Mouse (Mus musculus) CH12.LX (cell line): ENCODE data around the gene Matn1. TPM values are rescaled to one million over a fixed set of nuclear protein-coding genes. Genes with fewer than 3 reads are reported as not detected.

Experiments
- DNase-seq: peaks from one replicate; pipeline ENCODE4 v3.0.0-alpha.2; 2013; ENCODE audit errors: extremely low read depth
- H3K27ac ChIP-seq: 2 replicates; pipeline ENCODE4 v1.5.1; 2012; ENCODE audit warnings: low read depth, mild to moderate bottlenecking, control low read depth, moderate library complexity; ENCODE audit not compliant: insufficient read depth
- H3K27me3 ChIP-seq: replicated peaks from 2 replicates; pipeline ENCODE3; 2012; ENCODE audit warnings: inconsistent platforms
- H3K36me3 ChIP-seq, 2 experiments: replicated peaks in 1 of 2; 2 replicates each; pipeline versions ENCODE3 to v1.6.1; 2012; ENCODE audit warnings: inconsistent platforms in 1 of 2, low read length in 1 of 2, mild to moderate bottlenecking in 1 of 2, mixed read lengths in 1 of 2, moderate library complexity in 1 of 2; ENCODE audit not compliant: control insufficient read depth in 1 of 2, insufficient read depth in 1 of 2
- H3K4me1 ChIP-seq, 2 experiments: 2 replicates each; pipeline ENCODE4 v1.6.1; 2012; ENCODE audit warnings: inconsistent platforms in 1 of 2, moderate library complexity in 1 of 2; ENCODE audit not compliant: insufficient read depth in 2 of 2, control insufficient read depth in 1 of 2
- H3K4me2 ChIP-seq: 2 replicates; pipeline ENCODE4 v1.6.1; 2012; ENCODE audit warnings: low read depth, mild to moderate bottlenecking, control low read depth; ENCODE audit not compliant: poor library complexity, insufficient read depth, severe bottlenecking
- H3K4me3 ChIP-seq, 3 experiments: fragments of 150-350 bp in 1 of 3; sonication (generic) in 1 of 3; replicated peaks in 1 of 3; 2 replicates each; pipeline versions ENCODE3 to v1.5.1; 2011 to 2012; ENCODE audit warnings: low read depth in 2 of 3, low read length in 2 of 3, mild to moderate bottlenecking in 2 of 3, moderate library complexity in 2 of 3, control low read depth in 1 of 3, improper control_type of control experiment in 1 of 3, inconsistent platforms in 1 of 3, mixed read lengths in 1 of 3; ENCODE audit not compliant: poor library complexity in 1 of 3
- H3K79me2 ChIP-seq: replicated peaks from 2 replicates; pipeline ENCODE4 v1.6.1; 2012; ENCODE audit warnings: mild to moderate bottlenecking, moderate library complexity; ENCODE audit not compliant: control insufficient read depth, poor library complexity, insufficient read depth, severe bottlenecking; ENCODE audit errors: extremely low read depth
- H3K9ac ChIP-seq: 2 replicates; pipeline ENCODE4 v1.6.1; 2012; ENCODE audit warnings: low read depth, mild to moderate bottlenecking, control low read depth, moderate library complexity; ENCODE audit not compliant: insufficient read depth
- H3K9me3 ChIP-seq: replicated peaks from 2 replicates; pipeline ENCODE3; 2012; ENCODE audit warnings: low read length, inconsistent platforms, mixed read lengths
- BHLHE40 ChIP-seq: IDR thresholded peaks from 2 replicates; pipeline ENCODE4 v1.6.1; 2011; ENCODE audit warnings: mild to moderate bottlenecking, low read depth, low read length, improper control_type of control experiment
- CHD1 ChIP-seq: IDR thresholded peaks from 2 replicates; pipeline ENCODE4 v1.6.1; 2012; ENCODE audit warnings: low read depth, low read length, improper control_type of control experiment, inconsistent platforms
- EP300 ChIP-seq: IDR thresholded peaks from 2 replicates; pipeline ENCODE4 v1.6.1; 2011; ENCODE audit warnings: low read length, improper control_type of control experiment
- HCFC1 ChIP-seq: IDR thresholded peaks from 2 replicates; pipeline ENCODE4 v1.6.1; 2012; ENCODE audit warnings: low read depth, mild to moderate bottlenecking, inconsistent platforms, low read length, improper control_type of control experiment
- JUN ChIP-seq: IDR thresholded peaks from 2 replicates; pipeline ENCODE4 v1.6.1; 2011; ENCODE audit warnings: low read depth, mild to moderate bottlenecking, low read length, improper control_type of control experiment, moderate library complexity; ENCODE audit not compliant: insufficient read depth
- JUND ChIP-seq: conservative IDR thresholded peaks from 2 replicates; pipeline ENCODE4 v1.6.1; 2011; ENCODE audit warnings: low read depth, low read length, improper control_type of control experiment
- KAT2A ChIP-seq: IDR thresholded peaks from 2 replicates; pipeline ENCODE4 v1.6.1; 2012; ENCODE audit warnings: low read length, improper control_type of control experiment, inconsistent platforms; ENCODE audit not compliant: insufficient replicate concordance
- MAZ ChIP-seq: IDR thresholded peaks from 2 replicates; pipeline ENCODE4 v1.6.1; 2012; ENCODE audit warnings: low read depth, mild to moderate bottlenecking, inconsistent platforms, low read length, improper control_type of control experiment, moderate library complexity
- MXI1 ChIP-seq: IDR thresholded peaks from 2 replicates; pipeline ENCODE4 v1.6.1; 2011; ENCODE audit warnings: mild to moderate bottlenecking, low read depth, low read length, improper control_type of control experiment
- MYC ChIP-seq: IDR thresholded peaks from 2 replicates; pipeline ENCODE4 v1.6.1; 2011; ENCODE audit warnings: low read depth, mild to moderate bottlenecking, improper control_type of control experiment, low read length
- RCOR1 ChIP-seq: conservative IDR thresholded peaks from 2 replicates; pipeline ENCODE4 v1.6.1; 2012; ENCODE audit warnings: low read depth, mild to moderate bottlenecking, inconsistent platforms, low read length, improper control_type of control experiment
- SIN3A ChIP-seq: IDR thresholded peaks from 2 replicates; pipeline ENCODE4 v1.6.1; 2012; ENCODE audit warnings: low read length, improper control_type of control experiment, inconsistent platforms
- TBP ChIP-seq: conservative IDR thresholded peaks from 2 replicates; pipeline ENCODE4 v1.6.1; 2011; ENCODE audit warnings: low read depth, low read length, improper control_type of control experiment
- TCF12 ChIP-seq: IDR thresholded peaks from 2 replicates; pipeline ENCODE4 v1.6.1; 2014; ENCODE audit warnings: low read depth, mild to moderate bottlenecking, inconsistent platforms, low read length, improper control_type of control experiment
- UBTF ChIP-seq: IDR thresholded peaks from 2 replicates; pipeline ENCODE4 v1.6.1; 2012; ENCODE audit warnings: low read depth, mild to moderate bottlenecking, inconsistent platforms, low read length, improper control_type of control experiment, moderate library complexity
- USF1 ChIP-seq: IDR thresholded peaks from 2 replicates; pipeline ENCODE4 v1.6.1; 2014; ENCODE audit warnings: low read depth, mild to moderate bottlenecking, inconsistent platforms, low read length, improper control_type of control experiment
- USF2 ChIP-seq: conservative IDR thresholded peaks from 2 replicates; pipeline ENCODE4 v1.6.1; 2011; ENCODE audit warnings: low read depth, low read length, improper control_type of control experiment
- ZKSCAN1 ChIP-seq: IDR thresholded peaks from 2 replicates; pipeline ENCODE4 v1.6.1; 2012; ENCODE audit warnings: low read depth, inconsistent platforms, low read length, improper control_type of control experiment, borderline replicate concordance
- ZMIZ1 ChIP-seq: IDR thresholded peaks from 2 replicates; pipeline ENCODE4 v1.6.1; 2012; ENCODE audit warnings: low read depth, mild to moderate bottlenecking, inconsistent platforms, low read length, improper control_type of control experiment
- dilution Hi-C: fragments of 300-500 bp; cut with MboI; formaldehyde crosslinking; loops from 2 replicates; pipeline ENCODE4 v1.14.3; 2020; ENCODE audit warnings: low sequenced_read_pairs; ENCODE audit not compliant: extremely low pct_unique_long_range_greater_than_20kb, extremely low pct_ligation_motif_present
- in situ Hi-C: fragments of 300-500 bp; cut with MboI; formaldehyde crosslinking; loops from 3 replicates; pipeline ENCODE4 v1.14.3; 2019; ENCODE audit warnings: low sequenced_read_pairs, low pct_ligation_motif_present, low pct_unique_long_range_greater_than_20kb, mixed read lengths
- polyA plus RNA-seq: library from polyadenylated mRNA; unstranded; fragments of >175 nt; gene quantifications from 2 replicates; pipeline ENCODE4 v1.2.1, GENCODE M21; 2012; ENCODE audit warnings: low read depth; ENCODE audit not compliant: insufficient read length
- total RNA-seq, 2 experiments: library from RNA; depleted of rRNA; stranded (reverse); fragments of 300-350 nt in 1 of 2; fragments of >200 nt in 1 of 2; gene quantifications; 2 replicates each; pipeline ENCODE4 v1.2.3; 2012 to 2014

The Matn1 gene
- total and polyA plus RNA-seq, 3 experiments: 0.52 to 3.5 (median 0.76) TPM

DNA sequence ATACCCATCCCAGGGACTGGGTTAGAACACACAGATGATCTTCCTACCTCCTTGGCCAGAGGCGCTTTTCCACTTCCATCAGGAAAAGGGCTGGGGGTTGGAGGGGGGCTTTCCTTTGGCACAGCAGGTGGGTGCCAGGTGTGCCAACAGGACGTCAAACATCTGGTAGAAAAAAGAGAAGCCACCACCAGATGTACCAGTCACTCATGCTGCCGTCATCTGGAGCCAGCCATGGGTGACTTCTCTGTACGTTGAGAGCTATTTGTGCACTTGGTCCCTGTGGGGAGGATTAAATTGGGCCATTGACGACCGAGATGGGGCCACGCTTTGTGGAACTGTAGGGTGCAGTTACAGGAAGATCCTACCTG, 28.5 kb upstream of the Matn1 start (continued):
- no peak for TF ChIP-seq USF1
- peak; percentile 76; the same call in 1 of the 2 replicates for TF ChIP-seq EP300
- TF ChIP-seq ZMIZ1: no peak
- peak; percentile 79 for TF ChIP-seq BHLHE40
- TF ChIP-seq ZKSCAN1: no peak
- TF ChIP-seq TBP: no peak
- peak; percentile 53; the same call in 1 of the 2 replicates for TF ChIP-seq SIN3A
- no peak for TF ChIP-seq MAZ
- no peak for TF ChIP-seq JUN
- no peak for TF ChIP-seq KAT2A

DNA sequence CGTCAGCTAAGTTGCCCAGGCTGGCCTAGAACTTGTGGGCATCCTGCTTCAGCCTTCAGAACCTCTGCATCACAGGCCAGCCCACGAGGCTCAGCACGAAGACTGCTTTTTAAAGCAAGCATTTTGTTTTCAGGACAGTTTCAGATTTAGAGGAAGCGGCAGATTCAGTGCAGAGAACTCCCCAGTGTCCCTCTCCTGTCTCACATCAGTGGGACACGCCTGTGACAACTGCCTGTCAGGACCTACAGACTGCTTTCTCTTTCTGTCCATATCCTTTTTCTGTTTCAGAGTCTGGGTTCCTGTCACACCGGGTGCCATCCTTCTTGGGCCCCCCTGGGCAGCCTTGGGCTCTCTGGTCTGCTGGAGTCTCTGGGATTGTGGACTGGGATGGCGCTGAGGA, 27.5 kb upstream of the Matn1 start:
- H3K36me3 ChIP-seq: peaks cover 27 to 59% of the 10 kb centered on the region in 2 experiments
- TF ChIP-seq CHD1: 0 out of 2 replicates have a peak, but pooled peaks have one; percentile 40
- no peak for TF ChIP-seq HCFC1
- TF ChIP-seq, all 38 proteins: peak for 1
- Histone ChIP-seq H3K79me2 (peaks cover 93% of the 10 kb centered on the region), H3K4me3 (peak overlapping the region; percentile 68 to 84 (median 75)), H3K27ac (peak overlapping the region; percentile 61), H3K4me2 (peak overlapping the region; percentile 85), H3K4me1 (peaks cover 19 to 66% of the 10 kb centered on the region in 2 experiments), H3K27me3 (no peaks in the 10 kb centered on the region), H3K9me3 (no peaks in the 10 kb centered on the region), H3K9ac (peak overlapping the region; percentile 98)
- dilution Hi-C loops (no loop called here), in situ Hi-C loops (no loop called here)
- DNase-seq: no peak

DNA sequence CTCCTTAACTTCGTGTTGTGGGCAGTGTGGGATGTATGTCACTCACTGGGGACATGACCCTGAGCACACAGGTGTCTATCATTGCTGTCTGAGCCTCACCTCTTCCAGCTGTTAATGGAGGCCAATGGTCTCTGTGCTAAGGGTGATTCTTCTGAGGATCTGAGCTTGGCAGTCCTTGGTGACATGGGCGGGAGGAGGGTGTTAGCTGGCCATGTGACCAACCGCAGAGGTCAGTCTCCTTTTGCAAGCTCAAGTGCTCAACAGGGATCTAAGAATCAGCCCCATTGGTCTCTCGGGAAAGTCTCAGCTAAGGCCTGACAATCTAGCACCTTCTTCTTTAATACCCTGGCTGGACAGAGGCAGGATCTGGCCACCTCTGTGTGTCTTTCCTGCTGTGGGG, 26.6 kb upstream of the Matn1 start:
- Histone ChIP-seq H3K36me3 (peaks cover 36 to 68% of the 10 kb centered on the region in 2 experiments), H3K27me3 (no peaks in the 10 kb centered on the region), H3K27ac (peak overlapping the region; percentile 61), H3K4me2 (peak overlapping the region; percentile 85), H3K4me3 (peak overlapping the region; percentile 35 to 75 (median 68)), H3K9me3 (no peaks in the 10 kb centered on the region), H3K9ac (peak overlapping the region; percentile 98), H3K79me2 (peaks cover 95% of the 10 kb centered on the region), H3K4me1 (peaks cover 27 to 66% of the 10 kb centered on the region in 2 experiments)
- DNase-seq: no peak
- in situ Hi-C loops: no loop called here
- TF ChIP-seq MXI1 (peak; percentile 54; the same call in 1 of the 2 replicates), SIN3A (0 out of 2 replicates have a peak, but pooled peaks have one; percentile 60), MYC (no peak), MAZ (no peak), RCOR1 (no peak), UBTF (no peak), ZKSCAN1 (no peak), TCF12 (0 out of 2 replicates have a peak, but pooled peaks have one; percentile 3), TBP (no peak), ZMIZ1 (0 out of 2 replicates have a peak, but pooled peaks have one; percentile 42), USF1 (peak; percentile 60), USF2 (no peak; the same call in 1 of the 2 replicates), JUND (no peak)
- dilution Hi-C loops: no loop called here
